Mouse (Mus musculus) left cerebral cortex, adult 2 months (tissue): ENCODE measurements around the gene Zfp977. TPM values are rescaled to one million over a fixed set of nuclear protein-coding genes. Genes with fewer than 3 reads are reported as not detected.
"Not testable (repeated sequence)": the region's sequence is repeated elsewhere in the genome, so short reads cannot be mapped to it uniquely, and the experiment has no call there.

Experiments
- DNase-seq, 2 experiments: peaks; one replicate each; pipeline ENCODE4 v3.0.0; 2021 to 2022; ENCODE audit warnings: low spot score in 2 of 2, mixed read lengths in 1 of 2; ENCODE audit errors: extremely low spot score in 1 of 2
- H3K27ac ChIP-seq: fragments of 200-600 bp; 2 replicates; pipeline ENCODE4 v1.8.1; 2022
- H3K4me3 ChIP-seq: fragments of 200-600 bp; 2 replicates; pipeline ENCODE4 v1.8.1; 2022
- CTCF ChIP-seq: fragments of 200-600 bp; IDR thresholded peaks from 2 replicates; pipeline ENCODE4 v1.8.1; 2022; ENCODE audit warnings: antibody characterized with exemption, mild to moderate bottlenecking, moderate library complexity
- intact Hi-C: fragments of 180-260 bp; cut with DNase I; formaldehyde crosslinking; loops from one replicate; pipeline ENCODE4 v1.15.1; 2025
- long read RNA-seq, 2 experiments: library from polyadenylated mRNA; stranded (forward); transcript quantifications; one replicate each; pipeline ENCODE4 v2.0.0; 2021; ENCODE audit warnings: borderline mapping rate in 2 of 2
- microRNA-seq, 2 experiments: library from miRNA; unstranded; fragments of <30 nt; microRNA quantifications; one replicate each; pipeline ENCODE4 v1.2.0; 2021
- total RNA-seq, 2 experiments: library from RNA; stranded (reverse); gene quantifications; 2 replicates each; pipeline ENCODE4 v1.2.3; 2021

The Zfp977 gene
- 1 to 10 TPM; 1.6 to 1.8 TPM for total RNA-seq
- long read RNA-seq, experiment 1 = 0 reads
- long read RNA-seq, experiment 2 = 0 reads

- H3K27ac ChIP-seq, intact Hi-C loops, DNase-seq, H3K4me3 ChIP-seq: not testable (repeated sequence)
Observed at GRCm38 (mm10) chr7:42592413-42592812, at the start of gene Zfp977. Zfp977 (minus strand) TSS chr7:42592547.

DNA sequence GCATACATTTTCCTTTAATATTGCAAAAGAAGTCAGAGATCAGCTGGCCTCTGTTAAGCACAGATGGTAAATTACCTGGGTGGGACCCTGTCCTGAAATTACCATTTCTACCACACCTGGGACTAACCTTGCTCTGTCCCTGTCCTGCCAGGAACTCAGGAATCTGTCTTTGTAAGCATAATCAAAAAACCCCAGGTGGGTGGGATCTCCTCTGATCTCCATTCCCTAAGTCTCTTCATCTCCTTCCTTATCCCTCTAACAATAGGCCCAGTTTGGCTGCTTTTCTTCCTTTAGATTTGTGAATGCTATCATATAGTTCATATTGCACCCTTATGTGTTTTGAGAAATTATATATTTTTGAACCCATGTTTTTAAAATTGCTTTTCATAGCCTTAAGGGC, 38.7 kb upstream of the Zfp977 start:
- DNase-seq, H3K4me3 ChIP-seq, intact Hi-C loops, H3K27ac ChIP-seq: not testable (repeated sequence)

- DNase-seq, intact Hi-C loops, H3K27ac ChIP-seq, H3K4me3 ChIP-seq: not testable (repeated sequence)
Observed at GRCm38 (mm10) chr7:42595666-42596065, 3.3 kb upstream of the Zfp977 start.

GRCm38 (mm10) chr7:42591311-42591710, 1.0 kb downstream of the Zfp977 start:
- H3K27ac ChIP-seq, DNase-seq, intact Hi-C loops: not testable (repeated sequence)

GRCm38 (mm10) chr7:42578488-42578887, 13.9 kb downstream of the Zfp977 start, which contains the start of gene Gm21028:
Gm21028 (minus strand) TSS chr7:42578588.
- intact Hi-C loops = no loop called here
- no peak for DNase-seq
- no peak for TF ChIP-seq CTCF
- H3K4me3 ChIP-seq = no peak within 1 kb of the TSS
- no peak within 1 kb of the TSS for H3K27ac ChIP-seq

More at GRCm38 (mm10) chr7:42591311-42591710, 1.0 kb downstream of the Zfp977 start:
- not testable (repeated sequence) for H3K4me3 ChIP-seq

DNA sequence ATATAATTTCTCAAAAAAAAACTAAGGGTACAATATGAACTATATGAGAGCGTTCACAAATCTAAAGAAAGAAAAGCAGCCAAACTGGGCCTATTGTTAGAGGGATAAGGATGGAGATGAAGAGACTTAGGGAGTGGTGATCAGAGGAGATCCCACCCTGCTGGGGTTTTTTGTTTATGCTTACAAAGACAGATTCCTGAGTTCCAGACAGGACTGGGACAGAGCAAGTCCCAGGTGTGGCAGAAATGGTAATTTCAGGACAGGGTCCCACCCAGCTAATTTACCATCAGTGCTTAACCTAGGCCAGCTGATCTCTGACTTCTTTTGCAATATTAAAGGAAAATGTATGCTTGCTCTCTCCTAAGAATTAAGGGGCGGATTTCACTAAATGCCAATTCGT, 40.6 kb downstream of the Zfp977 start:
- no peak for DNase-seq
- Histone ChIP-seq H3K4me3 (no peak overlapping the region), H3K27ac (no peak overlapping the region)
- TF ChIP-seq CTCF = no peak
- intact Hi-C loops = no loop called here

Small RNAs within 50 kb of the gene (microRNA-seq; reads per million reads assigned to microRNA genes)
- 0 reads per million in 2 experiments for gene Gm24938

Other genes with a start within 250 kb of the Zfp977 start
- not detected for gene 4933421I07Rik, start 144.4 kb downstream of the Zfp977 start, total RNA-seq
- 10 to 100 TPM; 17.3 to 19.6 TPM for gene Zfp141, start 86.8 kb downstream of the Zfp977 start, total RNA-seq
- not detected for gene Gm21028, start 14.0 kb downstream of the Zfp977 start, total RNA-seq
- 1 to 10 TPM; 3.0 to 3.3 TPM for gene Zfp976, start 50.0 kb upstream of the Zfp977 start, total RNA-seq
- 1 to 10 TPM; 7.2 to 8.0 TPM for gene Zfp975, start 100.2 kb upstream of the Zfp977 start, total RNA-seq
- gene Gm17067, start 134.5 kb upstream of the Zfp977 start, total RNA-seq = not detected
- not detected for gene Vmn2r62, start 201.0 kb upstream of the Zfp977 start, total RNA-seq